In the genomic region with DNA sequence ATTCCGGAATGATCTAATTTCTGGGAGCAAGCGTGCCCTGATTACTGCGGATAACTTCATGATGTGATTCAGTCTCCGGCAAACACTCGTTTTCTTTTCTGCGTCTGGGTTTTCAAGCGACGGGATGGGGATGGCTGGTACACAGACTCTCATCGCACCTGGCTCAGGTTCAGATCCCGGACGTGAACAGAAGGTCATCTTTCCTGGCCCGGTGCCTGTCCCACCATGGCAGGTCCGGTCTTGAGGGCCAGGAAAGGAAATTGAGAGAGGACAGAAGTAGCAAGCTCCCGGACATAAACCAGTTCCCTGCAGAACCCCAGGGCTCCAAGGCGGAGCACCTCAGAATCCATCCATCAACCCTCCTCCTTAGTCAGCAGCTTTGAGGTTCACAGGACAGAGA, we compare ENCODE assay signal across 16 mouse cellular contexts. TPM values are rescaled to one million over a fixed set of nuclear protein-coding genes. Genes with fewer than 3 reads are reported as not detected.
DNase-seq lines count a peak whose midpoint lies in the region; ATAC-seq and TF ChIP-seq lines count a peak whose summit lies in the region.
"Had no signal": no experiment of that assay in that cellular context is flagged by ENCODE, and none has a peak within 500 bp of the region (broad histone marks: within the 10 kb centered on the region; RNA-seq: fewer than 3 reads in every experiment).

No protein-coding gene starts in this region.

- no peak overlapping the region for H3K4me3 ChIP-seq in hindbrain, embryonic 11.5 days (ENCODE audit: low read depth, low read length)
- no peak overlapping the region for H3K4me3 ChIP-seq in hindbrain, embryonic 10.5 days
- no peak overlapping the region for H3K4me3 ChIP-seq in hindbrain, embryonic 12.5 days
- no peak overlapping the region for H3K4me3 ChIP-seq in neural tube, embryonic 13.5 days
- H3K4me3 ChIP-seq in lung, postnatal 0 days (ENCODE audit: low read depth, low read length): no peak overlapping the region
- H3K4me3 ChIP-seq: lung, embryonic 15.5 days; midbrain, embryonic 12.5 days had no signal

- no peak for TF ChIP-seq EP300 in lung, postnatal 0 days (IDR thresholded peaks at IDR 0.05)

- peaks cover 3% of the 10 kb centered on the region; the same call in 1 of the 2 replicates for H3K4me1 ChIP-seq in hindbrain, embryonic 11.5 days (replicated peaks; ENCODE audit: control insufficient read depth, insufficient read depth, low read length)
- H3K4me1 ChIP-seq in hindbrain, embryonic 10.5 days (replicated peaks): peaks cover 34% of the 10 kb centered on the region
- peaks cover 18% of the 10 kb centered on the region for H3K4me1 ChIP-seq in hindbrain, embryonic 12.5 days
- H3K4me1 ChIP-seq in neural tube, embryonic 13.5 days (replicated peaks): peaks cover 56% of the 10 kb centered on the region
- H3K4me1 ChIP-seq in lung, postnatal 0 days (ENCODE audit: insufficient read depth, low read depth, low read length): no peaks in the 10 kb centered on the region
- H3K4me1 ChIP-seq: lung, embryonic 15.5 days had no signal

- 84% methylated on average over 15 of the region's 15 CpGs for WGBS in hindbrain, embryonic 11.5 days
- 86% methylated on average over 15 of the region's 15 CpGs for WGBS in hindbrain, embryonic 10.5 days
- WGBS in hindbrain, embryonic 12.5 days: 83% methylated on average over 15 of the region's 15 CpGs
- WGBS in neural tube, embryonic 13.5 days: 84% methylated on average over 15 of the region's 15 CpGs
- WGBS in lung, postnatal 0 days: 76% methylated on average over 15 of the region's 15 CpGs

- no peaks in the 10 kb centered on the region for H3K9me3 ChIP-seq in hindbrain, embryonic 11.5 days (ENCODE audit: control insufficient read depth, low read length)
- no peaks in the 10 kb centered on the region for H3K9me3 ChIP-seq in hindbrain, embryonic 10.5 days
- H3K9me3 ChIP-seq in hindbrain, embryonic 12.5 days (replicated peaks): no peaks in the 10 kb centered on the region
- H3K9me3 ChIP-seq in neural tube, embryonic 13.5 days: no peaks in the 10 kb centered on the region
- no peaks in the 10 kb centered on the region for H3K9me3 ChIP-seq in lung, postnatal 0 days (ENCODE audit: low read length)
- H3K9me3 ChIP-seq: lung, embryonic 15.5 days; midbrain, embryonic 12.5 days had no signal

- no peaks in the 10 kb centered on the region for H3K36me3 ChIP-seq in hindbrain, embryonic 11.5 days (ENCODE audit: control insufficient read depth, insufficient read depth, low read length)
- no peaks in the 10 kb centered on the region for H3K36me3 ChIP-seq in hindbrain, embryonic 10.5 days
- H3K36me3 ChIP-seq in hindbrain, embryonic 12.5 days: no peaks in the 10 kb centered on the region
- H3K36me3 ChIP-seq in neural tube, embryonic 13.5 days: no peaks in the 10 kb centered on the region
- H3K36me3 ChIP-seq in lung, postnatal 0 days (ENCODE audit: insufficient read depth, low read length): no peaks in the 10 kb centered on the region
- H3K36me3 ChIP-seq: lung, embryonic 15.5 days; midbrain, embryonic 12.5 days had no signal

- no peak for ATAC-seq in hindbrain, embryonic 11.5 days (ENCODE audit: low FRiP score)
- no peak for ATAC-seq in hindbrain, embryonic 12.5 days (ENCODE audit: low FRiP score)
- no peak for ATAC-seq in neural tube, embryonic 13.5 days (ENCODE audit: low read depth)
- ATAC-seq in lung, postnatal 0 days: no peak
- ATAC-seq: intestine, embryonic 16.5 days had no signal

- no peak overlapping the region for H3K4me2 ChIP-seq in hindbrain, embryonic 11.5 days (replicated peaks; ENCODE audit: low read depth, low read length)
- no peak overlapping the region for H3K4me2 ChIP-seq in hindbrain, embryonic 12.5 days (replicated peaks)
- H3K4me2 ChIP-seq in neural tube, embryonic 13.5 days: no peak overlapping the region; the same call in 1 of the 2 replicates
- H3K4me2 ChIP-seq in lung, postnatal 0 days (replicated peaks; ENCODE audit: low read depth, low read length): no peak overlapping the region
- H3K4me2 ChIP-seq: lung, embryonic 15.5 days; midbrain, embryonic 12.5 days had no signal

- H3K27ac ChIP-seq in hindbrain, embryonic 11.5 days (ENCODE audit: low read depth, low read length): peak overlapping the region; percentile 47; the same call in 1 of the 2 replicates
- H3K27ac ChIP-seq in hindbrain, embryonic 10.5 days: no peak overlapping the region
- H3K27ac ChIP-seq in hindbrain, embryonic 12.5 days: peak overlapping the region; percentile 70
- H3K27ac ChIP-seq in neural tube, embryonic 13.5 days (replicated peaks): peak overlapping the region; percentile 77
- H3K27ac ChIP-seq in lung, postnatal 0 days (ENCODE audit: low read length): no peak overlapping the region
- H3K27ac ChIP-seq: lung, embryonic 15.5 days; stomach, postnatal 0 days had no signal

- H3K27me3 ChIP-seq in hindbrain, embryonic 11.5 days (ENCODE audit: control insufficient read depth, insufficient read depth, low read length): no peaks in the 10 kb centered on the region
- H3K27me3 ChIP-seq in hindbrain, embryonic 10.5 days (ENCODE audit: insufficient read depth, poor library complexity, severe bottlenecking): peaks cover 5% of the 10 kb centered on the region; the same call in 1 of the 2 replicates
- H3K27me3 ChIP-seq in hindbrain, embryonic 12.5 days: no peaks in the 10 kb centered on the region
- H3K27me3 ChIP-seq in neural tube, embryonic 13.5 days: no peaks in the 10 kb centered on the region
- H3K27me3 ChIP-seq in lung, postnatal 0 days (replicated peaks; ENCODE audit: insufficient read depth, low read length): no peaks in the 10 kb centered on the region
- H3K27me3 ChIP-seq: lung, embryonic 15.5 days had no signal

- DNase-seq in hindbrain, embryonic 11.5 days (ENCODE audit: low spot score): no peak
- DNase-seq in hindbrain, embryonic 10.5 days (ENCODE audit: low spot score): no peak
- peak; percentile 99 for DNase-seq in cerebellum, adult 9-10 months
- no peak for DNase-seq in lung, postnatal 0 days (ENCODE audit: low spot score)
- no peak for DNase-seq in right cerebral cortex, postnatal 25 days
- DNase-seq in lung, postnatal 36 days: no peak
- DNase-seq: adrenal gland, postnatal 10 days; heart, adult 11 months; heart, postnatal 10 days; kidney, postnatal 4 days had no signal

- TF ChIP-seq CTCF in lung, postnatal 0 days (IDR thresholded peaks at IDR 0.05): no peak

- no peak overlapping the region for H3K9ac ChIP-seq in hindbrain, embryonic 11.5 days (ENCODE audit: low read depth, low read length)
- no peak overlapping the region for H3K9ac ChIP-seq in hindbrain, embryonic 12.5 days
- no peak overlapping the region for H3K9ac ChIP-seq in neural tube, embryonic 13.5 days
- no peak overlapping the region for H3K9ac ChIP-seq in lung, postnatal 0 days (replicated peaks; ENCODE audit: low read depth)
- H3K9ac ChIP-seq: lung, embryonic 15.5 days; midbrain, embryonic 12.5 days had no signal

RNA-seq across cellular contexts. Expression of a gene that starts 19.9 kb away (rescaled TPM):
- polyA plus RNA-seq in hindbrain, embryonic 11.5 days (2014; fragmentation: Nextera tagmentation; extraction: Ambion mirVana): 11.7 and 12.6 TPM in 2 replicates
- 5.8 and 11.7 TPM in 2 replicates for polyA plus RNA-seq in hindbrain, embryonic 10.5 days (2016; fragmentation: Nextera tagmentation; extraction: Ambion mirVana)
- polyA plus RNA-seq in hindbrain, embryonic 12.5 days (2016; fragmentation: Nextera tagmentation; extraction: Ambion mirVana): 26.5 and 33.6 TPM in 2 replicates
- polyA plus RNA-seq in neural tube, embryonic 13.5 days (2015; fragmentation: Nextera tagmentation; extraction: Ambion mirVana): 69.4 and 71.2 TPM in 2 replicates
- 0.97 and 1.1 TPM in 2 replicates for polyA plus RNA-seq in lung, postnatal 0 days (2015; fragmentation: Nextera tagmentation; extraction: Ambion mirVana)

Comparison
In these comparisons a context has a peak if more than half of its experiments do, and no peak if none do; other contexts are left out.
1. H3K27ac ChIP-seq: peak in hindbrain, embryonic 11.5 days (single experiment), hindbrain, embryonic 12.5 days (single experiment) and neural tube, embryonic 13.5 days (single experiment); none in hindbrain, embryonic 10.5 days (single experiment) and lung, postnatal 0 days (single experiment).